Mouse (Mus musculus) limb, embryonic 10.5 days (tissue): ENCODE results near the gene Nyap1. TPM values are rescaled to one million over a fixed set of nuclear protein-coding genes. Genes with fewer than 3 reads are reported as not detected.

Source experiments
- DNase-seq: peaks from one replicate; pipeline ENCODE4 v3.0.0-alpha.2; 2017; ENCODE audit warnings: low spot score
- H3K27ac ChIP-seq: fragments of 300-500 bp; sonication (generic); 2 replicates; pipeline ENCODE4 v1.5.1; 2016; ENCODE audit warnings: mild to moderate bottlenecking
- H3K27me3 ChIP-seq: fragments of 300-500 bp; sonication (generic); 2 replicates; pipeline ENCODE4 v1.6.1; 2016; ENCODE audit warnings: low read depth, mild to moderate bottlenecking; ENCODE audit not compliant: poor library complexity, severe bottlenecking
- H3K36me3 ChIP-seq: fragments of 300-500 bp; sonication (generic); 2 replicates; pipeline ENCODE4 v1.6.1; 2016; ENCODE audit warnings: mild to moderate bottlenecking, moderate library complexity
- H3K4me1 ChIP-seq: fragments of 300-500 bp; sonication (generic); 2 replicates; pipeline ENCODE4 v1.6.1; 2016
- H3K4me3 ChIP-seq: fragments of 300-500 bp; sonication (generic); 2 replicates; pipeline ENCODE4 v1.5.1; 2016; ENCODE audit warnings: mild to moderate bottlenecking, moderate library complexity
- H3K9me3 ChIP-seq: fragments of 300-500 bp; sonication (generic); replicated peaks from 2 replicates; pipeline ENCODE4 v1.6.1; 2016; ENCODE audit warnings: mild to moderate bottlenecking
- WGBS: fragments of 180-500 bp; shearing (Covaris S2); methylation state at CpG from one replicate; pipeline ENCODE4 v1.1.7; 2016; 5-methylcytosine and 5-hydroxymethylcytosine counted together
- polyA plus RNA-seq: library from polyadenylated mRNA; unstranded; fragments of >200 nt; fragmentation: Nextera tagmentation; extraction: Ambion mirVana; gene quantifications from 2 replicates; pipeline ENCODE4 v1.2.1, GENCODE M21; 2016

The Nyap1 gene
- polyA plus RNA-seq, 1 experiment from 2014 or later, result 2.5 TPM

GRCm38 (mm10) chr5:137746851-137747325 lies 5.5 kb upstream of the Nyap1 start:
- Histone ChIP-seq H3K9me3 (no peaks in the 10 kb centered on the region), H3K4me3 (peak overlapping the region; percentile 81), H3K36me3 (peaks cover 24% of the 10 kb centered on the region), H3K27me3 (no peaks in the 10 kb centered on the region), H3K27ac (peak overlapping the region; percentile 88), H3K4me1 (peaks cover 45% of the 10 kb centered on the region)
- under 1% methylated on average over 16 of the region's 16 CpGs for WGBS
- peak; percentile 57 for DNase-seq

- Histone ChIP-seq H3K4me1 (peaks cover 50% of the 10 kb centered on the region), H3K9me3 (no peaks in the 10 kb centered on the region), H3K36me3 (peaks cover 18% of the 10 kb centered on the region), H3K27ac (peak overlapping the region; percentile 88), H3K27me3 (no peaks in the 10 kb centered on the region), H3K4me3 (peak overlapping the region; percentile 81)
- WGBS, result 0% methylated on average over 20 of the region's 20 CpGs
- peak; percentile 81 for DNase-seq
These were observed 5.0 kb upstream of the Nyap1 start for GRCm38 (mm10) chr5:137746282-137746850.

- 7% methylated on average over 28 of the region's 28 CpGs for WGBS
- Histone ChIP-seq H3K4me1 (peaks cover 59% of the 10 kb centered on the region), H3K27me3 (no peaks in the 10 kb centered on the region), H3K4me3 (peak within 1 kb of the TSS; percentile 81), H3K9me3 (no peaks in the 10 kb centered on the region), H3K27ac (peak within 1 kb of the TSS; percentile 88), H3K36me3 (peaks cover 10% of the 10 kb centered on the region)
- peak; percentile 92 for DNase-seq
These were observed 4.1 kb upstream of the Nyap1 start, which contains the start of gene Tsc22d4 for GRCm38 (mm10) chr5:137745214-137746171. TSS of gene Tsc22d4 (plus strand) at chr5:137745730.

- 89% methylated on average over 7 of the region's 7 CpGs for WGBS
- DNase-seq, result no peak
- H3K27ac ChIP-seq, result no peak overlapping the region
- no peaks in the 10 kb centered on the region for H3K27me3 ChIP-seq
- H3K9me3 ChIP-seq, result no peaks in the 10 kb centered on the region
- 0 out of 2 replicates have a peak, but pooled peaks cover 4% of the 10 kb centered on the region for H3K36me3 ChIP-seq
- no peak overlapping the region for H3K4me3 ChIP-seq
- H3K4me1 ChIP-seq, result peaks cover 67% of the 10 kb centered on the region
These were observed 2.8 kb upstream of the Nyap1 start for GRCm38 (mm10) chr5:137744197-137744596.

GRCm38 (mm10) chr5:137742836-137743235 lies 1.4 kb upstream of the Nyap1 start:
- H3K9me3 ChIP-seq, result no peaks in the 10 kb centered on the region
- H3K4me3 ChIP-seq, result no peak overlapping the region
- H3K27ac ChIP-seq, result no peak overlapping the region
- WGBS, result 89% methylated on average over 6 of the region's 6 CpGs
- peaks cover 7% of the 10 kb centered on the region; the same call in 1 of the 2 replicates for H3K36me3 ChIP-seq
- H3K27me3 ChIP-seq, result no peaks in the 10 kb centered on the region
- DNase-seq, result no peak
- H3K4me1 ChIP-seq, result peaks cover 65% of the 10 kb centered on the region

GRCm38 (mm10) chr5:137742048-137742447 lies 641 bp upstream of the Nyap1 start:
- H3K36me3 ChIP-seq, result peaks cover 10% of the 10 kb centered on the region; the same call in 1 of the 2 replicates
- H3K9me3 ChIP-seq, result no peaks in the 10 kb centered on the region
- 58% methylated on average over 10 of the region's 10 CpGs for WGBS
- H3K4me1 ChIP-seq, result peaks cover 61% of the 10 kb centered on the region
- no peak for DNase-seq
- peak overlapping the region; percentile 81 for H3K4me3 ChIP-seq
- no peak overlapping the region; the same call in 1 of the 2 replicates for H3K27ac ChIP-seq
- H3K27me3 ChIP-seq, result no peaks in the 10 kb centered on the region

- Histone ChIP-seq H3K27ac (peak overlapping the region; percentile 89), H3K9me3 (no peaks in the 10 kb centered on the region), H3K27me3 (no peaks in the 10 kb centered on the region), H3K4me3 (peak overlapping the region; percentile 81), H3K36me3 (peaks cover 24% of the 10 kb centered on the region), H3K4me1 (peaks cover 49% of the 10 kb centered on the region)
- 12% methylated on average over 11 of the region's 11 CpGs for WGBS
- DNase-seq, result no peak
These were observed 901 bp downstream of the Nyap1 start for GRCm38 (mm10) chr5:137740506-137740905.

GRCm38 (mm10) chr5:137739471-137739870 lies 1.9 kb downstream of the Nyap1 start:
- Histone ChIP-seq H3K36me3 (peaks cover 33% of the 10 kb centered on the region), H3K27me3 (no peaks in the 10 kb centered on the region), H3K9me3 (no peaks in the 10 kb centered on the region), H3K4me1 (peaks cover 56% of the 10 kb centered on the region), H3K4me3 (no peak overlapping the region), H3K27ac (no peak overlapping the region)
- no peak for DNase-seq
- WGBS, result 67% methylated on average over 9 of the region's 9 CpGs

- no peak overlapping the region for H3K27ac ChIP-seq
- peaks cover 66% of the 10 kb centered on the region for H3K4me1 ChIP-seq
- H3K9me3 ChIP-seq, result no peaks in the 10 kb centered on the region
- H3K36me3 ChIP-seq, result peaks cover 40% of the 10 kb centered on the region
- no peak for DNase-seq
- WGBS, result 58% methylated on average over 5 of the region's 5 CpGs
- H3K4me3 ChIP-seq, result no peak overlapping the region
- no peaks in the 10 kb centered on the region for H3K27me3 ChIP-seq
These were observed 2.9 kb downstream of the Nyap1 start for GRCm38 (mm10) chr5:137738516-137738915.

- WGBS, result 93% methylated on average over 6 of the region's 6 CpGs
- no peak for DNase-seq
- 0 out of 2 replicates have a peak overlapping the region, but pooled peaks have one; percentile 19 for H3K27ac ChIP-seq
- H3K4me3 ChIP-seq, result no peak overlapping the region
- H3K4me1 ChIP-seq, result peaks cover 67% of the 10 kb centered on the region
- H3K36me3 ChIP-seq, result peaks cover 50% of the 10 kb centered on the region
- H3K27me3 ChIP-seq, result no peaks in the 10 kb centered on the region
- no peaks in the 10 kb centered on the region for H3K9me3 ChIP-seq
These were observed 3.9 kb downstream of the Nyap1 start for GRCm38 (mm10) chr5:137737400-137737940.

GRCm38 (mm10) chr5:137734289-137735061 lies 6.9 kb downstream of the Nyap1 start:
- Histone ChIP-seq H3K36me3 (peaks cover 54% of the 10 kb centered on the region), H3K27ac (peak overlapping the region; percentile 78), H3K4me1 (peaks cover 46% of the 10 kb centered on the region), H3K9me3 (no peaks in the 10 kb centered on the region), H3K27me3 (peaks cover 3% of the 10 kb centered on the region; the same call in 1 of the 2 replicates), H3K4me3 (peak overlapping the region; percentile 2)
- DNase-seq, result peak; percentile 70
- 78% methylated on average over 6 of the region's 6 CpGs for WGBS
